Mouse (Mus musculus) embryo, embryonic 10 days (tissue): ENCODE measurements at regions not wholly inside any gene's neighbourhood (a gene's known extent, or its start where the extent isn't known, plus 50 kb on each side); places are given as distances from the start of the nearest gene placed in this dataset.

Source experiments
- DNase-seq: peaks from one replicate; pipeline ENCODE4 v3.0.0-alpha.2; 2015; ENCODE audit warnings: low spot score

- no peak for DNase-seq
Measured at GRCm38 (mm10) chr17:41525101-41525500, 590.3 kb upstream of the Cenpq start.

DNA sequence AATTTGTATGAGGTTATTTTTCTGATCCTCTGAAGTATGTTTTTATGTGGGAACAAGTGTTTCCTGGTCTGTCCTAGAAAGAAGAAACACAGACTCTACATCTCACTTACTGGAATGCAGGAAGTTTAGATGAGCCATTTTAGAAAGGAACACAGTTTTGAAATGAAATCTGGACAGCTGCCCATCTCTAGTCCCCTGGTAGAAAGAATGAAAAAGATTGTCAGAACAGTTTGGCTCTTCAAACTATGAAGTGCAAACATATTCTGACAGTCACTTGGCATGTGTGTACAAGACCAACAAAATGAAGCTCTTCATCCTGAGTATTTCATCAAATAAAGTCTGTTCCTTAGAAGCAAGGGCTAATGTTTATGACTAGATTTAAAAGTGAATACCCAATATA is 577.2 kb upstream of the Cenpq start:
- no peak for DNase-seq

- DNase-seq: peak; percentile 8
Measured at GRCm38 (mm10) chr17:41505000-41505399, 570.2 kb upstream of the Cenpq start.
